Mouse (Mus musculus) urinary bladder, adult 18-20 months (tissue): Measurements from ENCODE around the gene Map10.

ENCODE experiments used
- DNase-seq, 2 experiments: peaks; one replicate each; pipeline ENCODE4 v3.0.0; 2022; ENCODE audit warnings: low spot score in 2 of 2, mixed read lengths in 2 of 2

Map10 gene

GRCm38 (mm10) chr8:125670420-125670819 is 802 bp downstream of the Map10 start:
- DNase-seq, result no peak

DNA sequence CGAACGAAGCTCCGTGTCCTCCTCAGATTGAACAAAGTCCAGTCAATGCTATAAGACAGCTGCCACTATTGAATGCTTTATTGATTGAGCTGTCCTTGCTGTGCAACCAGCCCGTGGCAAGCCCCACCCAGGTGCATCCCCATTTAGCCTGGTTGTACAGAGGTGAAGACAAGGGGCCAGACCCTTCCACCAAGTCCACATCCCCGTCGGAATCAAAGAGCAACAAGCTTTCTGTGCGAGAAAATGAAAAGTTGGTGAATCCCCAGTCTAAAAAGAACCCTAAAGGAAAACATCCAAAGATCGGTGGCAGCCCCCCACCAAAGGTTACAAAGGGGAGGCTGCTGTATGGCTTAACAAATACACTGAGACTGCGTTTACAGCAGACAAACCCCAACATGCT is 1.3 kb downstream of the Map10 start:
- no peak for DNase-seq

DNA sequence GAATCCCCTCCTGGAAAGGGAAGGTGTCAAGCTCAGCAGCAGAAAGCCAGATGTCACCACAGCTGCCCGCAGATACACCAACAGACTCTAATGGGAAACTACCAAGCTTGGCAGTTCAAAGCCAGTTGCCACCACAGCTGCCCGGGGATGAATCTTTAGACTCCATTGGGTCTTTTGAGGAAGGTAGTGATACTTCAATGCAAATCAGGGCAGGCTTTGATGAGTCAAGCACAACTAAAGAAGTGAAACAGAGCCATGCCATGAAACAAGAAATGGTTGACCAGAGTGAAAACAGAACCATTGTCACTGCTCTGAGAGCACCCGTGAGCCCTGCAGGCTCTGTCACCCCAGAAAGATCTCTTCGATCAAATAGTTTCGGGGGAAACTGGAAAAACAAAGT is 1.8 kb downstream of the Map10 start:
- DNase-seq, result no peak

- DNase-seq, result no peak
These were observed 6.2 kb downstream of the Map10 start for GRCm38 (mm10) chr8:125675796-125676195.

DNA sequence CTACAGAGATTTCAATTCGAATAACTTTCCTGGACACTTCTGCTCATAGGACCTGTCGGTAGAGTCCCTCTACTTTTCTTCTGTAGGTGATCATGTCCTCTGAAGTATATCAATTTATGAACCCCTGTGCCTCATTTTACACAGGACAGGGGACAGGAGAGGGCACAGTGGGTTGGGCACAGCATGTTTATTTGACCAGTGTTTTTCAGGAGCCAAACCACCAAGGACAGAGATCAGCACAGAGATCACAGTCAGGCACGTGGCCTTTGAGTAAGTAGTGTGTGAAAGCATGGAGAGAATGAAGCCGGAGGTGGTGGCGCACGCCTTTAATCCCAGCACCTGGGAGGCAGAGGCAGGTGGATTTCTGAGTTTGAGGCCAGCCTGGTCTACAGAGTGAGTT is 7.9 kb downstream of the Map10 start:
- no peak for DNase-seq

- no peak for DNase-seq
These were observed 9.4 kb downstream of the Map10 start for GRCm38 (mm10) chr8:125678854-125679648.

GRCm38 (mm10) chr8:125680851-125681408 is 11.3 kb downstream of the Map10 start:
- no peak for DNase-seq

GRCm38 (mm10) chr8:125685216-125685760 is 15.7 kb downstream of the Map10 start:
- no peak for DNase-seq

GRCm38 (mm10) chr8:125686221-125686865 is 16.7 kb downstream of the Map10 start:
- no peak for DNase-seq

- no peak for DNase-seq
These were observed 20.7 kb downstream of the Map10 start for GRCm38 (mm10) chr8:125690166-125690915.

- DNase-seq, result peak in 1 of 2 experiments; percentile 2
These were observed 21.3 kb downstream of the Map10 start for GRCm38 (mm10) chr8:125690961-125691360.

GRCm38 (mm10) chr8:125692447-125692846 is 22.8 kb downstream of the Map10 start:
- DNase-seq, result peak in 1 of 2 experiments; percentile 3

DNA sequence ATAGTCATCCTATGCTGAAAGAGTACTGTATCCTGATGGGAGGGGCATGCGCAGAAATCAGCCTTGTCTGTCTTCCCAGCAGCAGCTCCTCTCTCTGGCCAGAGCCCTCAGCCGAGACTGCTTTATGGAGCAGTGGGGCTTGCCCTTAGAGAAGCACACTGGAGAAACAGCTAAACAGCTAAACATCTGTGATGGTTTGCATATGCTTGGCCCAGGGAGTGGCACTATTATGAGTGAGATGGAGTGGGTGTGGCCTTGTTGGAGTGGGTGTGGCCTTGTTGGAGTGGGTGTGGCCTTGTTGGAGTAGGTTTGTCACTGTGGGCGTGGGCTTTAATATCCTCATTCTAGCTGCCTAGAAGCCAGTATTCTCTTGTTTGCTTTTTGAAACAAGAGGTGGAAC is 23.6 kb downstream of the Map10 start:
- DNase-seq, result peak in 1 of 2 experiments; percentile 9

- no peak for DNase-seq
These were observed 26.3 kb downstream of the Map10 start for GRCm38 (mm10) chr8:125695951-125696350.

GRCm38 (mm10) chr8:125699391-125700025 is 29.9 kb downstream of the Map10 start:
- DNase-seq, result no peak

DNA sequence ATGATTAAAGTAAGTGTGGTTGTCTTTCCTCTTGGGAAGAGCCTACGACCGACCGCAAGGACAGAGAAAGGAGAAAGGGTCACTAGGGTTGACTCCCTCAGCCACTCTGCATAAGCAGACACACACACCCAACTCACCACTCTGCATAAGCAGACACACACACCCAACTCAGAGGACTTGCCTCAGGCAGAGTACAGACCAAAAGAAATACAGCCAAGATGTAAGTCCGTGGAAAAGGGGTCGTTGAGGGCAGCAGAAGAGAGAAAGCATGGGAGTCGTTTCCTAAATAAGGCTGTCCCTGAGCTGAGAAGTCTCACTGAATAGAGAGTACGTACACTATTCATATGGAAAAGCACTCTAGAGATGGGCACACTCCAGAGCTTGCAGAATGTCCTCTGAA is 30.8 kb downstream of the Map10 start:
- no peak for DNase-seq

- no peak for DNase-seq
These were observed 33.4 kb downstream of the Map10 start for GRCm38 (mm10) chr8:125702868-125703473.

DNA sequence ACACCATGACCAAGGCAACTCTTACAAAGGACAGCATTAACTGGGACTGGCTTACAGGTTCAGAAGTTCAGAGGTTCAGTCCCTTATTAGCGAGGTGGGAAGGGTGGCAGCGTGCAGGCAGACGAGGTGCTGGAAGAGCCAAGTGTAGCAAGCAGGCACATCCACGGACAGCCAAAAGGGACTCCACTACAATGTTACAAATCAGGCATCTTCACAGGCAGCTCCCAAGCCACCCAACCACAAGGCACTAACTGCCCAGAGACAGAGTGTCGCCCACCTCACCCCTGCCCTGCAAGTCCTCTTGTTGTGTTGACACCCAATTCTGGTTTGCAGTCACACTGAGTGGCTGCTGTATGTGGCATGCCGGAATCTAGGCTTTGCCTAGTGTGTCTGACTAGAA is 34.8 kb downstream of the Map10 start:
- DNase-seq, result no peak

GRCm38 (mm10) chr8:125705816-125706215 is 36.2 kb downstream of the Map10 start:
- no peak for DNase-seq

GRCm38 (mm10) chr8:125709171-125709570 is 39.6 kb downstream of the Map10 start:
- no peak for DNase-seq

GRCm38 (mm10) chr8:125711514-125711913 is 41.9 kb downstream of the Map10 start:
- no peak for DNase-seq
